Mouse (Mus musculus) adrenal gland, postnatal 36 days (tissue): ENCODE results near the gene Tada2a. TPM values are rescaled to one million over a fixed set of nuclear protein-coding genes. Genes with fewer than 3 reads are reported as not detected.

ENCODE experiments used
- DNase-seq, 2 experiments: peaks; one replicate each; pipeline ENCODE4 v3.0.0; 2021; ENCODE audit warnings: mixed read lengths in 1 of 2
- total RNA-seq, 2 experiments: library from RNA; stranded (reverse); gene quantifications; 2 replicates each; pipeline ENCODE4 v1.2.3; 2021

The Tada2a gene
- total RNA-seq, 2 experiments from 2014 or later: 12.0 to 17.7 TPM

GRCm38 (mm10) chr11:84063631-84064209 is 65.7 kb downstream of the Tada2a start:
- DNase-seq: no peak

- DNase-seq: peak; percentile 40 to 55
Measured at GRCm38 (mm10) chr11:84062805-84063204, 66.6 kb downstream of the Tada2a start.

DNA sequence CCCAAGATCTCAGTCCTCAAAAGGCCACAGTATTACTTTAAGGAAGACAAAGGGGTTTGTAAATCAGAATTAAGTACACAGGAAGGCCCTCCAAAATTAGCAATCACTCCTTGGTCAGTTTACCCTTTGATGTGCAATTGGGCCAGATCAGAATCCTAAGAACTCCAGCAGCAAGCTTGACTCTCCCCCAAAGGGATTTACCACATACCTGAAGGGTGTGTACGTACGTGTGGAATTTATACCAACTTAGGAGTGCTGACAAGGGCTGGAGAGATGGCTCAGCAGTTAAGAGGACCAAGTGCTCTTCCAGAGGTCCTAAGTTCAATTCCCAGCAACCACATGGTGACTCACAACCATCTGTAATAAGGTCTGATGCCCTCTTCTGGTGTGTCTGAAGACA is 67.5 kb downstream of the Tada2a start:
- DNase-seq: no peak

- no peak for DNase-seq
Measured at GRCm38 (mm10) chr11:84060635-84061034, 68.8 kb downstream of the Tada2a start.

- no peak for DNase-seq
Measured at GRCm38 (mm10) chr11:84059784-84060183, 69.6 kb downstream of the Tada2a start.

GRCm38 (mm10) chr11:84057418-84057817 is 72.0 kb downstream of the Tada2a start:
- no peak for DNase-seq

GRCm38 (mm10) chr11:84053524-84054163 is 75.8 kb downstream of the Tada2a start:
- peak; percentile 52 to 68 for DNase-seq

- DNase-seq: no peak
Measured at GRCm38 (mm10) chr11:84053055-84053454, 76.3 kb downstream of the Tada2a start.

DNA sequence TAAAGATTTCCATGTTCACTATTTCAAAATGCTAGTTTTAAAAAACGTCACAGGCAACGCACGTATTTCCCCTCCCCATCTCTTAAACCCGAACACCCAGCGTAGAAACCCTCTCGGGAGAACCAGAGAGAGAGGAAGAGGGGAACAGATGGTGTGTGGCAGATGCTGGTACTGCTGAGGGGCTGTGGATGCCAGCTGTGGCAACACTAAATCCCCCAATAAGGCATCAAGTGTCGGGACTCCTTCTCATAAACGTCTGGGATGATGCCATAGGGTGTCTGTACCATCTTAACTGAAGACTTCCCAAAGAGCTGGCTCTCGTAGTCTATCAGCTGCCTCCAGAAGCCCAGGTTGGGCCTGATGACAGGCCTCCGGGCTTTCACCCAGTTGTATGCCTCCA is 81.0 kb downstream of the Tada2a start:
- DNase-seq: no peak

DNA sequence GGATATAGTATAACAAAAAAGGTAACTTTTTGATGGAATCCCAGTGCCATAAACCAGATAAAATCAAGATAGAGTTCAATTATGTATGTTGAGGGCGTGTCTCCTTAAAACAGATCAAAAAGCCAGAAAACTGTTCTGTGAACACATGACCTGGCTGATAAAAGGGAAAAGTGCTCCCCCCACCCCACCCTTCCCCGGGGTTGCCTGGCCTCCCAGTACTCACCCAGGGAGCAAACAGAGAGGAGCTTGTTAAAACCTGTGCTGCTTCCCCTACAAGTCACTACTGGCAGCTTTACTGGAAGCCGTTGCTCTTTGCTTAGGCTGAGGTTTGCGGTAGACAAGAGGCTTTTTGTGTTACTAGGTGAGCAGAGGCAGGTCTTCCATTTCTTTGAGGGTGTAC is 82.1 kb downstream of the Tada2a start:
- DNase-seq: no peak

GRCm38 (mm10) chr11:84044988-84045387 is 84.4 kb downstream of the Tada2a start:
- no peak for DNase-seq

- DNase-seq: peak; percentile 74 to 76
Measured at GRCm38 (mm10) chr11:84042808-84043762, 86.3 kb downstream of the Tada2a start.

DNA sequence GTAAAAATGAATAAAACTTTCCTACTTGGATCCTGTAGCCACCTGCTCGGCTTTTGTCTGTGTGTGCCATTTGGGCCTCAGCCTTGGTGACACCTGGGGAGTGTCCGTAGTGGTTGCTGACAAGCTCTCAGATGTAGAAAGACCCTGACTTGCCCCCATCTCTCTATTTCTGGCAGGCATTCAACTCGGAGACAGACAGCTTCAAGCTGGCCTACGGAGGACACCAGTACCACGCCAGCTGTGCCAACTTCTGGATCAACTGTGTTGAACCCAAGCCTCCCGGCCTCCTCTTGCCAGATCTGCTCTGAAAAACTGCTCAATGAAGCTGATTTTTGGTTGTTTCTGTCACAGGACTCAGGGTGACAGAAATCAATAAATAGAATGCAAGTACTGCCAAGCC is 88.8 kb downstream of the Tada2a start:
- DNase-seq: no peak

DNA sequence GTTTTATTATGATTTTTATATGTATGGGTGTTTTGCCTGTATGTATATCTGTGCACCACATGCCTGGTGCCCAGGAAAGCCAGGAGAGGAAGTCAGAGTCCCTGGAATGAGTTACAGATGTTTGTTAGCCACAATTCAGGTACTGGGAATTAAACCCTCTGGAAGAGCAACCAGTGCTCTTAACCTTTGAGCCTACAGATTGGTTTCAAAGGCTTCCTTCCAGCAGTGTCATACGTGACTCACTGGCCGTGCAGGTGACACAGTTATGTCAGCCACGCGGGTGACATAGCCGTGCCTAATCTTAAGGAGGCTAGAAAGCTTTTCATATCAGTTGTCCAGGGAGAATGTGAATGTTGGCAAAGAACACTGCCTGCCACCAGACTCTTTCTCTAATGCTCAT is 95.7 kb downstream of the Tada2a start:
- peak in 1 of 2 experiments; percentile 45 for DNase-seq

- DNase-seq: no peak
Measured at GRCm38 (mm10) chr11:84032559-84032958, 96.8 kb downstream of the Tada2a start.

DNA sequence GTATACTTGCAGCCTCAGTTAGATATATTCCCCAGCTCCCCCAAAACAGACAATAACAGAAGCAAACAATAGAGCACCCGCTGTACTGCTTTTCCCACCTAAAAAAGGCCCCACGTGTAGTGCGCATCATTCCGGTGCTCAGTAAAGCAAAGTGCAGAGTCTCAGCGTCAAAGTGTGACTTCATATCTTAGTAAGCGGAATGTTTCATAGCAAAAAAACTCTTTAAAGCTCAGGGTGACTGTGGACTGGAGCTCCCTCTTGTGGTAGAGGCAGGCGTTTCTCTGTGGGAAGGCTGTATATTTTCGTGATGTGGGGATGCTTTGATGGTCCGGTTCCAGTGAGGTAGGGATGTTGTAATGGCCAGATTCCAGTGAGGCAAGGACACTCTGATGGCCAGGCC is 97.4 kb downstream of the Tada2a start:
- peak; percentile 75 to 77 for DNase-seq

Other genes starting within 250 kb of the Tada2a start
- gene Ddx52, start 187.5 kb downstream of the Tada2a start, total RNA-seq: 10 to 100 TPM; 20.0 to 21.7 TPM
- 10 to 100 TPM; 48.4 to 49.2 TPM for gene Synrg, start 165.2 kb downstream of the Tada2a start, total RNA-seq
- gene Dusp14, start 60.3 kb downstream of the Tada2a start, total RNA-seq: 10 to 100 TPM in 1 of 2 experiments, 1 to 10 TPM in 1; 6.0 to 14.0 TPM
- gene Acaca, start 72 bp upstream of the Tada2a start, total RNA-seq: 100 to 1,000 TPM; 441 to 587 TPM
- not detected for gene Gm11437, start 37.9 kb upstream of the Tada2a start, total RNA-seq